Mouse (Mus musculus) liver, embryonic 11.5 days (tissue): ENCODE data around the gene Cnpy1. TPM values are rescaled to one million over a fixed set of nuclear protein-coding genes. Genes with fewer than 3 reads are reported as not detected.

ENCODE experiments used
- ATAC-seq: fragments of 200-750 bp; cut with Nextera tagmentation; replicated peaks from 2 replicates; pipeline ENCODE4 v1.8.0; 2017; ENCODE audit warnings: moderate number of reproducible peaks, mild to moderate bottlenecking, moderate TSS enrichment, moderate library complexity; ENCODE audit not compliant: low FRiP score
- DNase-seq: peaks from one replicate; pipeline ENCODE4 v3.0.0-alpha.2; 2017; ENCODE audit warnings: low spot score
- H3K27ac ChIP-seq: fragments of 300-500 bp; sonication (generic); 2 replicates; pipeline ENCODE4 v1.5.1; 2014; ENCODE audit warnings: mild to moderate bottlenecking, low read depth, low read length, control low read depth
- H3K27me3 ChIP-seq: fragments of 300-500 bp; sonication (generic); replicated peaks from 2 replicates; pipeline ENCODE4 v1.6.1; 2014; ENCODE audit warnings: low read length, mixed read lengths; ENCODE audit not compliant: control insufficient read depth, insufficient read depth
- H3K36me3 ChIP-seq: fragments of 300-500 bp; sonication (generic); 2 replicates; pipeline ENCODE4 v1.6.1; 2014; ENCODE audit warnings: mild to moderate bottlenecking, low read length, moderate library complexity, mixed read lengths; ENCODE audit not compliant: control insufficient read depth, insufficient read depth
- H3K4me1 ChIP-seq: fragments of 300-500 bp; sonication (generic); replicated peaks from 2 replicates; pipeline ENCODE4 v1.6.1; 2014; ENCODE audit warnings: low read length, mixed read lengths; ENCODE audit not compliant: control insufficient read depth, insufficient read depth
- H3K4me2 ChIP-seq: fragments of 300-500 bp; sonication (generic); 2 replicates; pipeline ENCODE4 v1.6.1; 2014; ENCODE audit warnings: mild to moderate bottlenecking, control low read depth, moderate library complexity
- H3K4me3 ChIP-seq: fragments of 300-500 bp; sonication (generic); 2 replicates; pipeline ENCODE4 v1.5.1; 2014; ENCODE audit warnings: low read depth, low read length, control low read depth
- H3K9ac ChIP-seq: fragments of 300-500 bp; sonication (generic); 2 replicates; pipeline ENCODE4 v1.6.1; 2014; ENCODE audit warnings: low read depth, low read length, control low read depth
- H3K9me3 ChIP-seq: fragments of 300-500 bp; sonication (generic); 2 replicates; pipeline ENCODE4 v1.6.1; 2016; ENCODE audit warnings: low read length, inconsistent platforms, mixed read lengths; ENCODE audit not compliant: control insufficient read depth
- WGBS: fragments of 180-500 bp; shearing (Covaris S2); extraction: QIAGEN DNeasy Blood & Tissue Kit; methylation state at CpG from one replicate; pipeline ENCODE4 v1.1.7; 2014; 5-methylcytosine and 5-hydroxymethylcytosine counted together
- polyA plus RNA-seq: library from polyadenylated mRNA; unstranded; fragments of >200 nt; fragmentation: Nextera tagmentation; extraction: Ambion mirVana; gene quantifications from 2 replicates; pipeline ENCODE4 v1.2.1, GENCODE M21; 2014

Cnpy1 gene
- polyA plus RNA-seq, 1 experiment from 2014 or later = 0.16 TPM

DNA sequence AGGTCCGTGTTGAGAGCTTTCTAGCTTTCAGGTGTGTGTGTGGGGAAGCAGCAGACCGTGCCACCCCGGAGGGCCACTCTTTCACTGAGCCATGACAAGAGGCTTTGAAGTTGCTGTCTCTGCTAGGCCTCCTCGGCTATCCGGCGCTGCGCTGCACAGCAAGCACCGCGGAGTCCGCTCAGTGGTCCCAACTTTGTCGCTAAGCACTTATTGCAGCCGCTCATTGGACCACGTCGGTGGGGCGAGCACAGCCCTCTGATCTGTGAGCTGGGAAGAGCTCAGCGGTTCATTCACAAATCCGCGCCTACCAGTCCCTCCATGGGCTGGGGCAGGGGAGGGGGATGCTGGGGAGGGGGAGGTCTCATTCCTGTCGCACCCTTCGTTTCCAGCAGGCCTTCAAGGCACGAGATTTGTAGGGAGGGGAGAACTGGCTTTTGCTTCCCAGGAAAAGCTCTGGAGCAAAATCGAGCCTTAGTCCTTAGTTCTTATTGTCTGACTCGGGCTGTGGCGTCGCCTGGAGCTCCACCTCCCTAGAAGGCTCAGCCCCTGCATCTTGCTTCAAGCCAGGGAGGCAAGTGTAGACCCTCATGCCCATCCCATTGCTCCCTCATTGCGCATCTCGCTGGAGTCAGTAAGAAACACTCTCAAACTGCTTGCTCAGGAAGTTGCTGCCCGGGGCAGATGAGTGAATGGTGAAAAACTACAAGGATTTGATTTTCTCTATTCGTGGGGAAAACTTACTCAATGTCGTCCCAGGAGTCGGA lies 87.1 kb downstream of the Cnpy1 start:
- H3K4me2 ChIP-seq = peak overlapping the region; percentile 17; the same call in 1 of the 2 replicates

DNA sequence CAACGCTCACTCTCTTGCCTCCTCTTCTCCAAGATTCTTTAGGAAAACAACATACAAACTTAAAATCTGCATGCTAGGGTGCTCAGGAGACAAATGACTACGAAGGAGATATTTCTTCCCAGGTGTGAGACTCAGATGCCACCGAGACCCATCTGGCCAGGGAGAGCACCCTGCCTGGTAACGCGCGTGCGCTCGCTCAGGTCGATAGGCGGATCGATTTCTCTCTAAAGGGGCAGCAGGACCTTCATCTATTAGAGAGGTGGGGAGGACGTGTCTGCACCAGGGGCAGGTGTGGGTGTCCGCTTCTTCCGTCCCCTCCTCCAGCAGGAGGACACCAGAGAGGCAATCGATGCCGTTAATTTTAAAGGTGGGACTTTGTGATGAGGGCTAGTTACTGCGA lies 87.8 kb downstream of the Cnpy1 start:
- peak overlapping the region; percentile 17; the same call in 1 of the 2 replicates for H3K4me2 ChIP-seq
- no peak overlapping the region for H3K9ac ChIP-seq
- no peak for ATAC-seq
- WGBS = 3% methylated on average over 17 of the region's 17 CpGs
- peaks cover 89% of the 10 kb centered on the region for H3K27me3 ChIP-seq
- no peaks in the 10 kb centered on the region for H3K4me1 ChIP-seq
- no peak overlapping the region for H3K4me3 ChIP-seq
- H3K36me3 ChIP-seq = no peaks in the 10 kb centered on the region
- no peak for DNase-seq
- no peak overlapping the region for H3K27ac ChIP-seq
- no peaks in the 10 kb centered on the region for H3K9me3 ChIP-seq

More for the DNA sequence above, 87.1 kb downstream of the Cnpy1 start:
- H3K9me3 ChIP-seq = no peaks in the 10 kb centered on the region
- H3K27me3 ChIP-seq = peaks cover 90% of the 10 kb centered on the region
- H3K36me3 ChIP-seq = no peaks in the 10 kb centered on the region
- H3K9ac ChIP-seq = no peak overlapping the region
- no peak overlapping the region for H3K4me3 ChIP-seq
- WGBS = 2% methylated on average over 31 of the region's 31 CpGs
- no peak overlapping the region for H3K27ac ChIP-seq
- DNase-seq (no peak), ATAC-seq (no peak)
- H3K4me1 ChIP-seq = no peaks in the 10 kb centered on the region

DNA sequence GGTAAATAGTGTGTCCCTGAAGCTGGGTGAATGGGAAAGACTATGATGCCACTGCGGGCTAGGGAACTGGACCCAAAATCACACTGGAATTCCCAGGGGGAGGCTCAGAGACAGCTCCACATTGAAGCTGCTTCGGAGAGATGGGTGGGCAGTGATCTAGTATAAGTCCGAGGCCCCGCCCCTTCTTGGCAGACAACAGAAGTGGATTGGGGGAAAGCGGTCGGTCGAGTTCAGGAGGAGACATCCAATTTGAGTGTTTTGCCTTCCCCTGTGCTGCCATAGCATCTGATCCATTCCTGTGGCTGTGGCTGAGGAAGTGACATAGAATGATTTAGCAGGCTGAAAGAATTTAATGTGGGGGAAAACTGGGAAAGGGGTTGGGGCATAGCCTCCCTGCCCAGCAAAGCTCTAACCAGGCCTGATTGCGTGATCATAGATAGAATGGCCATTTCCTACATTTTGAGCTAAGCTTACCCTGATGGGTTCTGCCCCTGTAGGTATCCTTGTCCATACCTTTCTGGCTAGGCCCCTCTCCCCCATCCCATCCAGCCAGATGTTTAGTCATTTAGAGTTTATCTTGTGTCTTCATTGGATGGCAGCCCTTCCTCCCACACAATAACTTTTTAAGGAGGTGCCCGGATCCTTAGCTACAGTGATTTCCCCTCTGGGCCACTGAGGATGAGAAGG lies 88.4 kb downstream of the Cnpy1 start:
- DNase-seq (no peak), ATAC-seq (no peak)
- Histone ChIP-seq H3K9ac (no peak overlapping the region), H3K4me1 (no peaks in the 10 kb centered on the region), H3K27me3 (peaks cover 89% of the 10 kb centered on the region), H3K36me3 (no peaks in the 10 kb centered on the region), H3K4me2 (no peak overlapping the region), H3K4me3 (no peak overlapping the region), H3K9me3 (no peaks in the 10 kb centered on the region), H3K27ac (no peak overlapping the region)
- WGBS = 8% methylated on average over 9 of the region's 9 CpGs

Other genes starting within 250 kb of the Cnpy1 start
- gene Insig1, start 174.4 kb downstream of the Cnpy1 start, polyA plus RNA-seq = 59.7 and 65.4 TPM in 2 replicates
- gene En2, start 80.1 kb downstream of the Cnpy1 start, polyA plus RNA-seq = not detected in 2 replicates
- 11.1 and 12.7 TPM in 2 replicates for gene Rbm33, start 71.3 kb upstream of the Cnpy1 start, polyA plus RNA-seq
- 0.14 and 0.21 TPM in 2 replicates for gene Shh, start 221.4 kb upstream of the Cnpy1 start, polyA plus RNA-seq